Mouse (Mus musculus) forebrain, embryonic 16.5 days (tissue): ENCODE measurements around the gene Chrd. TPM values are rescaled to one million over a fixed set of nuclear protein-coding genes. Genes with fewer than 3 reads are reported as not detected.

Source experiments
- ATAC-seq: fragments of 200-750 bp; cut with Nextera tagmentation; 2 replicates; pipeline ENCODE4 v1.8.0; 2017; ENCODE audit warnings: mild to moderate bottlenecking, moderate library complexity
- H3K27ac ChIP-seq: fragments of 300-500 bp; sonication (generic); 2 replicates; pipeline ENCODE4 v1.5.1; 2014; ENCODE audit warnings: low read length, control low read depth
- H3K27me3 ChIP-seq: fragments of 300-500 bp; sonication (generic); replicated peaks from 2 replicates; pipeline ENCODE4 v1.6.1; 2014; ENCODE audit warnings: low read length; ENCODE audit not compliant: control insufficient read depth, insufficient read depth
- H3K36me3 ChIP-seq: fragments of 300-500 bp; sonication (generic); 2 replicates; pipeline ENCODE4 v1.6.1; 2014; ENCODE audit not compliant: control insufficient read depth, insufficient read depth
- H3K4me1 ChIP-seq: fragments of 300-500 bp; sonication (generic); replicated peaks from 2 replicates; pipeline ENCODE4 v1.6.1; 2014; ENCODE audit warnings: low read length; ENCODE audit not compliant: control insufficient read depth, insufficient read depth
- H3K4me2 ChIP-seq: fragments of 300-500 bp; sonication (generic); 2 replicates; pipeline ENCODE4 v1.6.1; 2014; ENCODE audit warnings: mild to moderate bottlenecking, low read length, control low read depth
- H3K4me3 ChIP-seq: fragments of 300-500 bp; sonication (generic); replicated peaks from 2 replicates; pipeline ENCODE4 v1.5.1; 2014; ENCODE audit warnings: mild to moderate bottlenecking, low read length, control low read depth
- H3K9ac ChIP-seq: fragments of 300-500 bp; sonication (generic); replicated peaks from 2 replicates; pipeline ENCODE4 v1.6.1; 2014; ENCODE audit warnings: low read depth, low read length, control low read depth
- H3K9me3 ChIP-seq: fragments of 300-500 bp; sonication (generic); 2 replicates; pipeline ENCODE4 v1.6.1; 2016; ENCODE audit warnings: low read length; ENCODE audit not compliant: control insufficient read depth
- WGBS: fragments of 180-500 bp; shearing (Covaris S2); extraction: QIAGEN DNeasy Blood & Tissue Kit; methylation state at CpG from one replicate; pipeline ENCODE4 v1.1.7; 2014; 5-methylcytosine and 5-hydroxymethylcytosine counted together
- polyA plus RNA-seq: library from polyadenylated mRNA; unstranded; fragments of >200 nt; fragmentation: Nextera tagmentation; extraction: Ambion mirVana; gene quantifications from 2 replicates; pipeline ENCODE4 v1.2.1, GENCODE M21; 2015

Chrd gene
- polyA plus RNA-seq, 1 experiment from 2014 or later: 4.4 TPM

- peak overlapping the region; percentile 87 for H3K27ac ChIP-seq
- peaks cover 36% of the 10 kb centered on the region for H3K4me1 ChIP-seq
- no peaks in the 10 kb centered on the region for H3K36me3 ChIP-seq
- H3K27me3 ChIP-seq: no peaks in the 10 kb centered on the region
- peak overlapping the region; percentile 92 for H3K4me2 ChIP-seq
- ATAC-seq: peak; percentile 85
- H3K4me3 ChIP-seq: peak overlapping the region; percentile 53
- H3K9ac ChIP-seq: peak overlapping the region; percentile 71
- WGBS: under 1% methylated on average over 55 of the region's 68 CpGs
- no peaks in the 10 kb centered on the region for H3K9me3 ChIP-seq
Observed at GRCm38 (mm10) chr16:20715976-20716840, 16.7 kb upstream of the Chrd start.

DNA sequence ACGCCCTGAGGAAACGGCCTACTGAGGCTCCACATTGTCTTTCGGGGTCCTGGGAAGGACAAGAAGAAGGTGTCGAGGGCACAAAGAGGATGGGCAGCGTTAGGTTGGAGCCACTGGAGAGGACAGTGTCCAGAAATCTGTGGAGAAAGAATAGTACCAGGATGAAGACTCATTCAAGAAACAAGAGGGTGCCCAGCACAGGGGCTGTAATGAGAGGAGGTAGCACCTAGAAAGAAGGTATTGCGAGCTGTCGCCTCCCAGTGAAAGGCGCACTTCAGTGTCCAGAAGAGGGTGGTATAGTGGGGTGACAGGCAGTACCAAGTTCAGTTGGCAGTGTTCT lies 16.1 kb upstream of the Chrd start:
- Histone ChIP-seq H3K36me3 (no peaks in the 10 kb centered on the region), H3K9ac (peak overlapping the region; percentile 71), H3K4me2 (peak overlapping the region; percentile 92), H3K4me3 (peak overlapping the region; percentile 53), H3K27ac (peak overlapping the region; percentile 87), H3K9me3 (no peaks in the 10 kb centered on the region), H3K4me1 (peaks cover 36% of the 10 kb centered on the region), H3K27me3 (no peaks in the 10 kb centered on the region)
- ATAC-seq: peak; percentile 11
- 1% methylated on average over 8 of the region's 8 CpGs for WGBS

GRCm38 (mm10) chr16:20717181-20717977 lies 15.5 kb upstream of the Chrd start, which contains the start of the genes Polr2h and Clcn2:
Gene Polr2h, plus strand, starts transcription at chr16:20717665.
Gene Clcn2, minus strand, starts transcription at chr16:20717746.
- peak within 1 kb of the TSS; percentile 53 for H3K4me3 ChIP-seq
- H3K4me1 ChIP-seq: peaks cover 36% of the 10 kb centered on the region
- no peaks in the 10 kb centered on the region for H3K27me3 ChIP-seq
- no peaks in the 10 kb centered on the region for H3K9me3 ChIP-seq
- H3K9ac ChIP-seq: peak within 1 kb of the TSS; percentile 71
- peak within 1 kb of the TSS; percentile 87 for H3K27ac ChIP-seq
- WGBS: under 1% methylated on average over 62 of the region's 62 CpGs
- H3K4me2 ChIP-seq: peak within 1 kb of the TSS; percentile 92
- 0 out of 2 replicates have a peak, but pooled peaks cover 4% of the 10 kb centered on the region for H3K36me3 ChIP-seq
- peak; percentile 87 for ATAC-seq

- WGBS: 5% methylated on average over 18 of the region's 18 CpGs
- Histone ChIP-seq H3K4me3 (peak overlapping the region; percentile 53), H3K4me2 (peak overlapping the region; percentile 92), H3K27me3 (no peaks in the 10 kb centered on the region), H3K4me1 (peaks cover 36% of the 10 kb centered on the region), H3K27ac (peak overlapping the region; percentile 62), H3K9ac (peak overlapping the region; percentile 71), H3K9me3 (no peaks in the 10 kb centered on the region), H3K36me3 (0 out of 2 replicates have a peak, but pooled peaks cover 7% of the 10 kb centered on the region)
- ATAC-seq: no peak
Observed at GRCm38 (mm10) chr16:20717978-20718670, 14.8 kb upstream of the Chrd start.

DNA sequence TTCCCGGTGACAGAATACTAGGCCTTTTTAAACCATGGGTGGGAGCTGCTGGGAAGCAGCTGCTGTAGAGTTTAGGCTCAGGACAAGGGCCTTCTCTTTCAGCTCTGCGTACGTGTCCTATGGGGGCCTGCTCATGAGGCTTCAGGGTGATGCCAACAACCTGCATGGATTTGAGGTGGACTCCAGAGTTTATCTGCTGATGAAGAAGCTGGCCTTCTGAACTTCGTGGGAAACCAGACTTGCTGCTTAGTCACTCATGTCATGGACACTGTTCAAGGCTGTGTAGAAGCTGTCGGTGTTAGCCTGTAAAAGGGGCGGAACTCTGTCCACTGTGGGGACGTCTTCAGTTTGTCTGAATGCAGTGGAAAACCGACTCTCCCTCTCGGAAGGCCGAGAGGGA lies 11.1 kb upstream of the Chrd start:
- no peak overlapping the region for H3K27ac ChIP-seq
- 0 out of 2 replicates have a peak, but pooled peaks cover 7% of the 10 kb centered on the region for H3K36me3 ChIP-seq
- peaks cover 11% of the 10 kb centered on the region for H3K4me1 ChIP-seq
- H3K9ac ChIP-seq: no peak overlapping the region
- no peak overlapping the region for H3K4me2 ChIP-seq
- H3K27me3 ChIP-seq: no peaks in the 10 kb centered on the region
- 87% methylated on average over 10 of the region's 10 CpGs for WGBS
- H3K4me3 ChIP-seq: no peak overlapping the region
- no peak for ATAC-seq
- H3K9me3 ChIP-seq: no peaks in the 10 kb centered on the region

DNA sequence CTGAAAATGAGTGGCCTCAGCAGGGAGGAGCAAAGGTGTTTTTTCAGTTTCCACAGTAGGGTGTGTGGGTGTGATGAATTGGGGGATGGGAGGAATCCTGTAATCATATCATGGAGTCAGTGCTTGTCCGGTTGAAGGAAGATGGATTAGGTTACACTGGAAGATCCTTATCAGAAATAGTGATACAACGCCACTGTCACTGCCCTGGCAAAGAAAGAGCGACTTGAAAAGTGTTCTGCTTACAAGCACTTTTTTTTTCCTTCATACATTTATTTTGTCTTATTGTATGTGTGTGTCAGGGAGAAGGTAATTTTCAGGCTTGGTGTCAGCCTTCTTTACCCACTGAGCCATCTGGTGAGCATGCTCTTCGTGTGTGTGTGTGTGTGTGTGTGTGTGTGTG lies 10.2 kb upstream of the Chrd start:
- WGBS: 89% methylated on average over 4 of the region's 4 CpGs
- Histone ChIP-seq H3K27ac (no peak overlapping the region), H3K36me3 (0 out of 2 replicates have a peak, but pooled peaks cover 7% of the 10 kb centered on the region), H3K4me3 (no peak overlapping the region), H3K4me1 (peaks cover 9% of the 10 kb centered on the region), H3K9me3 (no peaks in the 10 kb centered on the region), H3K9ac (no peak overlapping the region), H3K4me2 (no peak overlapping the region), H3K27me3 (no peaks in the 10 kb centered on the region)
- no peak for ATAC-seq

- ATAC-seq: no peak
- H3K4me3 ChIP-seq: no peak overlapping the region
- WGBS: 64% methylated on average over 4 of the region's 4 CpGs
- H3K9me3 ChIP-seq: no peaks in the 10 kb centered on the region
- 0 out of 2 replicates have a peak, but pooled peaks cover 7% of the 10 kb centered on the region for H3K36me3 ChIP-seq
- no peak overlapping the region for H3K9ac ChIP-seq
- peaks cover 7% of the 10 kb centered on the region for H3K4me1 ChIP-seq
- H3K27ac ChIP-seq: no peak overlapping the region
- H3K4me2 ChIP-seq: no peak overlapping the region
- H3K27me3 ChIP-seq: no peaks in the 10 kb centered on the region
Observed at GRCm38 (mm10) chr16:20723247-20723646, 9.7 kb upstream of the Chrd start.

DNA sequence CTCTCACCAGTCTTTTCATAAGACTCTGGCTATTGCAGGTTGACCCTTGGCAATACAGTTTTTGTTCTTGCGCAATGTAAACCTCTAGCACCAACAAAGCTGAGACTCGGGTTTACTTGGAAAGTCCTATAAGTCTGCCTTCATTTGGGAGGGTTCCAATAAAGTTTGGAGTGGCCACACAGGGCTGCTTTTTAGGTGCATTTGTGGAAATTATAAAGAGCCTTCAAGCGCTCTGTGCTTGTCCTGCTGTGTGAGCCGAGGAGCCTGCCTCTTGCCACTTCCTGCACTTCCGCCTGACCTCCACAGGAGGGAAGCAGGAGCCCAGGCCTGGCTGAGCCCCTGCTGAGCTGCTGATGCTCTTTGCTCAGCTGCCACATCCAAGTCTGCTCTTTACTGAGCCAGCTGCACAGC lies 8.6 kb upstream of the Chrd start:
- Histone ChIP-seq H3K9ac (no peak overlapping the region), H3K27ac (no peak overlapping the region), H3K27me3 (no peaks in the 10 kb centered on the region), H3K36me3 (0 out of 2 replicates have a peak, but pooled peaks cover 7% of the 10 kb centered on the region), H3K4me3 (no peak overlapping the region), H3K9me3 (no peaks in the 10 kb centered on the region), H3K4me1 (no peaks in the 10 kb centered on the region), H3K4me2 (no peak overlapping the region)
- ATAC-seq: peak; percentile 68; the same call in 1 of the 2 replicates
- WGBS: 32% methylated on average over 5 of the region's 5 CpGs
